Mouse (Mus musculus) small intestine, adult 2 months (tissue): ENCODE measurements at regions not wholly inside any gene's neighbourhood (a gene's known extent, or its start where the extent isn't known, plus 50 kb on each side); places are given as distances from the start of the nearest gene placed in this dataset.

ENCODE experiments used
- H3K27ac ChIP-seq: fragments of 200-500 bp; 2 replicates; pipeline ENCODE4 v1.5.1; 2012; ENCODE audit warnings: low read depth, low read length, control low read depth, inconsistent platforms; ENCODE audit not compliant: insufficient read depth
- H3K27me3 ChIP-seq: fragments of 200-500 bp; 2 replicates; pipeline ENCODE4 v1.6.1; 2012; ENCODE audit warnings: mild to moderate bottlenecking, moderate library complexity, low read length, inconsistent platforms; ENCODE audit not compliant: control insufficient read depth, insufficient read depth
- H3K36me3 ChIP-seq: fragments of 200-500 bp; 2 replicates; pipeline ENCODE4 v1.6.1; 2012; ENCODE audit warnings: mild to moderate bottlenecking, low read length, control low read depth, inconsistent platforms; ENCODE audit not compliant: control insufficient read depth, insufficient read depth
- H3K4me1 ChIP-seq: fragments of 200-500 bp; 2 replicates; pipeline ENCODE4 v1.6.1; 2012; ENCODE audit warnings: low read length, inconsistent platforms, mixed read lengths; ENCODE audit not compliant: control insufficient read depth, insufficient read depth, insufficient read length
- H3K4me3 ChIP-seq: fragments of 200-500 bp; 2 replicates; pipeline ENCODE4 v1.5.1; 2012; ENCODE audit warnings: low read depth, mild to moderate bottlenecking, control low read depth, inconsistent platforms, low read length, moderate library complexity
- CTCF ChIP-seq: fragments of 200-500 bp; IDR thresholded peaks from 2 replicates; pipeline ENCODE4 v1.5.1; 2012; ENCODE audit warnings: low read depth, mild to moderate bottlenecking, control low read depth, inconsistent platforms, low read length, moderate library complexity, mixed read lengths; ENCODE audit not compliant: insufficient replicate concordance, insufficient read length; ENCODE audit errors: extremely low read depth
- POLR2A ChIP-seq: fragments of 200-500 bp; IDR thresholded peaks from 2 replicates; pipeline ENCODE4 v1.6.1; 2012; ENCODE audit warnings: low read depth, mild to moderate bottlenecking, control low read depth, inconsistent platforms, low read length, moderate library complexity
- WGBS: fragments of 180-500 bp; shearing (Covaris S2); methylation state at CpG from one replicate; pipeline ENCODE4 v1.1.7; 2018; 5-methylcytosine and 5-hydroxymethylcytosine counted together

DNA sequence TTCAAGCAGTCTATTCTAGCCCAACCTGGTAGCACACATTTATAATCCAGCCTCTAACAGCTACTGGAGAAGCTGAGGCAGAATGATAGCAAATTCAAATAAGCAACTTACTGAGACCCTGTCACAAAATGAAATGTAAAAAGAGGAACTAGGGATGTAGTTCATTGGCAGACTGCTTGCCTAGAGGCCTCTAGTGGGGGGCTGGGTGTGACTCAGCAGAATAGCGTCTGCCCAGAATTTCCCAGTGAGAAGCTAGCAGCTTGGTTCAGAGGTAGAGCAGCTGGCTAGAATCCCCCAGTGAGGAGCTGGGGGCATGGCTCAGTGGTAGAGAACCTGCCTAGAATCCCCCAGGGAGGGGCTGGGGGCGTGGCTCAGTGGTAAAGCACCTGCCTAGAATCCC is 777.5 kb upstream of the Auts2 start:
- no peak for TF ChIP-seq POLR2A
- TF ChIP-seq CTCF: no peak
- Histone ChIP-seq H3K36me3 (no peaks in the 10 kb centered on the region), H3K27ac (no peak overlapping the region), H3K27me3 (no peaks in the 10 kb centered on the region), H3K4me1 (no peaks in the 10 kb centered on the region), H3K4me3 (no peak overlapping the region)
- WGBS: 59% methylated on average over 2 of the region's 2 CpGs

DNA sequence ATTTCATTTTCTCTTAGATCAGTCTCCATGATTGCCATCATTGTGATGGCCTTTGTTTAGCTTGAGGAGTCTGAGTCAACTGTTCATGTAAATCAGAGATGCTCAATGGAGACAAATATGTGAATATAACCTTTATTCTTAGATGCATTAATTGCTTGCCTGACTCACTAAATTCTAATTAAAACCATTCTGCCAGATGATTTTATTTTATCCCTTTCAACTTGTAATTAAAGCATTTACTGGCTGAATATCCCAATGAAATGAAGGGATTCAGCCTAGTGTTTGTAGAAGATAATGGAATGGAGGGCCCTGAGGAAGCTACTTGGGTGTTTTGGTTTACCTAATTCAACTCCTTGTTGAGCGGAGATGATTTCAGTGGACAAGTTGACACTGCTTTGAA is 777.1 kb upstream of the Auts2 start:
- H3K27ac ChIP-seq: no peak overlapping the region
- no peak for TF ChIP-seq POLR2A
- no peak for TF ChIP-seq CTCF
- 96% methylated on average over 1 of the region's 1 CpGs for WGBS

DNA sequence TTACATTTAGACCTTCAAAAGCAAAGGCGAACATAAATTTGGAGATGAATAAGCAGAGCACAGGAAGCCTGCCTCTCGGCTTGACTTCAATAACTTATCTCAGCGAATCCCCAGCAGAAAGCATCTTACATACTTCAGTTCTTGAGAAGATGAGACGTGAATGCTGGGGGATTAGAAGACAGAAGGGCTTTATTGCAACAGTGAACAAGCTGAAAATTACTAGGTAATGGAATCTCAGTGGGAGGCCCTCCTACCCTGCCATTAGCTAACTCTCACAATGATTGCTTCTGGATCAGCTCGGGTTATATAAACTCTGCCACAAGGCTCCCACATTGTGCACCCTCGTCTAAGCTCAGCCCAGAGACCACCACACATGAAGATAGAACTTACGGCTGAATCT is 770.9 kb upstream of the Auts2 start:
- no peak overlapping the region for H3K27ac ChIP-seq
- no peaks in the 10 kb centered on the region for H3K36me3 ChIP-seq
- no peak for TF ChIP-seq POLR2A
- TF ChIP-seq CTCF: no peak
- no peak overlapping the region for H3K4me3 ChIP-seq
- WGBS: 76% methylated on average over 7 of the region's 7 CpGs
- H3K4me1 ChIP-seq: no peaks in the 10 kb centered on the region
- no peaks in the 10 kb centered on the region for H3K27me3 ChIP-seq

More for the DNA sequence above, 777.1 kb upstream of the Auts2 start:
- Histone ChIP-seq H3K4me3 (no peak overlapping the region), H3K27me3 (no peaks in the 10 kb centered on the region), H3K4me1 (no peaks in the 10 kb centered on the region), H3K36me3 (no peaks in the 10 kb centered on the region)

GRCm38 (mm10) chr5:133310979-133311890 is 768.1 kb upstream of the Auts2 start:
- no peak overlapping the region for H3K27ac ChIP-seq
- WGBS: 81% methylated on average over 6 of the region's 6 CpGs
- H3K4me1 ChIP-seq: no peaks in the 10 kb centered on the region
- TF ChIP-seq POLR2A: no peak
- no peak for TF ChIP-seq CTCF
- H3K4me3 ChIP-seq: no peak overlapping the region
- no peaks in the 10 kb centered on the region for H3K27me3 ChIP-seq
- no peaks in the 10 kb centered on the region for H3K36me3 ChIP-seq

- no peaks in the 10 kb centered on the region for H3K27me3 ChIP-seq
- WGBS: 78% methylated on average over 7 of the region's 7 CpGs
Observed at GRCm38 (mm10) chr5:133267887-133268286, 724.7 kb upstream of the Auts2 start.

DNA sequence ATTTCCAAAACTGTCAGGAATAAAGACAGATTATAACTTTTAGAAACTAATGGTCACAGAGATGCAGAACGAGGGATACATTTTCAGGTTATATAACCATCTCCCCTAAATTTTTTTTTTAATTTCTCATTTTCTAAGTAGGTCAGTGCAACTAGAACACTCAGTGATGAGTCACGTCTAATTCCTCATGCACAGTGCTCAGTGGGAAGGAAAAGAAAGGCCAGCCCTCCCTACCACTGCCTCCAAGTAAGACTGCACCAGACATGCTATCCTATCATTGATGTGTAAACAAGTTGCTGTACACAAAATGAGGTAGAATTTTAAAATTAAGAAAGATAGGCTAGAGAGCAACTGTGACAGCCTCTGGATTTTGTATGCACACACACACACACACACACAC is 724.2 kb upstream of the Auts2 start:
- Histone ChIP-seq H3K36me3 (no peaks in the 10 kb centered on the region), H3K27ac (no peak overlapping the region), H3K27me3 (no peaks in the 10 kb centered on the region), H3K4me3 (no peak overlapping the region), H3K4me1 (no peaks in the 10 kb centered on the region)
- no peak for TF ChIP-seq CTCF
- TF ChIP-seq POLR2A: no peak
- WGBS: 70% methylated on average over 2 of the region's 2 CpGs

More at GRCm38 (mm10) chr5:133267887-133268286, 724.7 kb upstream of the Auts2 start:
- Histone ChIP-seq H3K4me1 (no peaks in the 10 kb centered on the region), H3K27ac (no peak overlapping the region), H3K36me3 (no peaks in the 10 kb centered on the region), H3K4me3 (no peak overlapping the region)
- TF ChIP-seq POLR2A (no peak), CTCF (no peak)

- no peak for TF ChIP-seq CTCF
- TF ChIP-seq POLR2A: no peak
- Histone ChIP-seq H3K4me3 (no peak overlapping the region), H3K36me3 (no peaks in the 10 kb centered on the region), H3K27ac (no peak overlapping the region), H3K4me1 (no peaks in the 10 kb centered on the region), H3K27me3 (no peaks in the 10 kb centered on the region)
- 25% methylated on average over 7 of the region's 7 CpGs for WGBS
Observed at GRCm38 (mm10) chr5:133264976-133265375, 721.8 kb upstream of the Auts2 start.

DNA sequence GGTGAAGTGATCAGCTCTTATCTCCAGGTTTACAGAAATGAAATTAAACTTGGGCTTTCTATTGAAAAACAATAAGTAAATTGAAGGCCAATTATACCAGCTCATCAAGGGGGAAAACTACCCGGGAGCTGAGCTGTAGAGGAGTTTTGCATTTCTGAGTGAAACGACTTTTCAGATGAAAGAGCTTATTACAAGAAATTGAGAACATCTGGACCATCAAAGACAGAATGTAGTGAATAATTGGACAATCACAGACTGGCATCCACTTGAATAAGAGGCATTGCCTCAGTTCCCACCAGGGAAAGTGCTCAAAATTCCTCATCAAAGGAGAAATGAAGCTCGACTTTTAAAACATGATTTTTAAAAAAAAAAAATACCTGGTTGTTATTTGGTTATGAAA is 675.7 kb upstream of the Auts2 start:
- no peaks in the 10 kb centered on the region for H3K27me3 ChIP-seq
- no peak overlapping the region for H3K4me3 ChIP-seq
- 74% methylated on average over 3 of the region's 3 CpGs for WGBS
- no peak for TF ChIP-seq POLR2A
- TF ChIP-seq CTCF: no peak
- no peak overlapping the region for H3K27ac ChIP-seq
- no peaks in the 10 kb centered on the region for H3K4me1 ChIP-seq
- no peaks in the 10 kb centered on the region for H3K36me3 ChIP-seq
